ENCODE assay signal across 35 mouse cellular contexts in the genomic region with DNA sequence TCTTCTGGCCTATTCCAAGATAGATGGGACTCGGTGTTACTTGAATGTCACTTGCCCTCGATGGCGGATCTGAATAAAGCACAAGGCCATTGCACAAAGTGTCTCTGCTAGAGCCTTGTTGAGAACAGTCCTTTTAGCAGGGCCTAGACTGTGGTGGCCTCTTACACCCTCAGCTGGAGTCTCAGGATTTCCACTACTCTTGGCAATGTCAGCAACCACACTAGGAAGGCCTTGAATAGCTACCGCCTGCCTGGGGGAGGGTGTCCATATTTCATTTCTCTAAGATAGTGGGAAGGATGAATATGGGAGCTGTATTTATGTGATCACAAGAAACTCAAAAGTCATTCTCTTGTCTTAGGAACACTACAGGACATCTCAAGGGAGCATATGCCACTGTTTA. TPM values are rescaled to one million over a fixed set of nuclear protein-coding genes. Genes with fewer than 3 reads are reported as not detected.
"Had no signal": no experiment of that assay in that cellular context is flagged by ENCODE, and none has a peak within 500 bp of the region (broad histone marks: within the 10 kb centered on the region; RNA-seq: fewer than 3 reads in every experiment).

No protein-coding gene starts in this region.

- H3K4me1 ChIP-seq: limb, embryonic 10.5 days; liver, embryonic 13.5 days had no signal

- H3K4me3 ChIP-seq: heart, adult 2 months; heart, embryonic 13.5 days; heart, embryonic 15.5 days; intestine, embryonic 15.5 days; layer of hippocampus, adult 2 months; left cerebral cortex, adult 2 months; limb, embryonic 10.5 days; limb, embryonic 12.5 days; liver, embryonic 13.5 days had no signal

- H3K4me2 ChIP-seq: heart, embryonic 11.5 days; heart, embryonic 13.5 days; heart, embryonic 15.5 days; hindbrain, embryonic 14.5 days; intestine, embryonic 15.5 days; limb, embryonic 12.5 days; liver, embryonic 11.5 days; liver, embryonic 13.5 days had no signal

- H3K36me3 ChIP-seq: heart, embryonic 13.5 days; heart, embryonic 15.5 days; intestine, embryonic 15.5 days; limb, embryonic 10.5 days; limb, embryonic 12.5 days; liver, embryonic 13.5 days had no signal

- H3K9ac ChIP-seq: heart, embryonic 13.5 days; heart, embryonic 15.5 days; hindbrain, embryonic 14.5 days; intestine, embryonic 15.5 days; limb, embryonic 12.5 days; liver, embryonic 13.5 days had no signal

- H3K27me3 ChIP-seq: intestine, embryonic 15.5 days; limb, embryonic 12.5 days had no signal

- ATAC-seq: hindbrain, embryonic 16.5 days; inflammation-experienced regulatory T-cells, adult 6 months; intestine, embryonic 15.5 days; intestine, postnatal 0 days had no signal

- H3K9me3 ChIP-seq: heart, embryonic 13.5 days; heart, embryonic 15.5 days; intestine, embryonic 15.5 days; limb, embryonic 10.5 days; limb, embryonic 12.5 days; liver, embryonic 13.5 days had no signal

- DNase-seq: gastrocnemius, postnatal 14 days; gastrocnemius, postnatal 36 days; heart, adult 11 months; heart, adult 2 months; heart, postnatal 14 days; heart, postnatal 36 days; kidney, adult 18-20 months; kidney, adult 8-10 months; kidney, postnatal 10 days; kidney, postnatal 25 days; kidney, postnatal 4 days; liver; liver, embryonic 13.5 days had no signal

- H3K27ac ChIP-seq: heart, adult 2 months; heart, embryonic 13.5 days; heart, embryonic 15.5 days; hindbrain, embryonic 14.5 days; intestine, embryonic 15.5 days; layer of hippocampus, adult 2 months; left cerebral cortex, adult 2 months; limb, embryonic 10.5 days; limb, embryonic 12.5 days; liver, embryonic 13.5 days had no signal

RNA-seq across cellular contexts. Expression of gene Msln, which starts 5.9 kb away (rescaled TPM):
- total RNA-seq: hematopoietic stem cell, adult 5-6 weeks had no signal
- polyA plus RNA-seq: hindbrain, embryonic 14.5 days; inflammation-experienced regulatory T-cells, adult 6 months; limb, embryonic 10.5 days; limb, embryonic 12.5 days had no signal

RNA-seq across cellular contexts. Expression of gene Mslnl, which starts 12.4 kb away (rescaled TPM):
- total RNA-seq: gastrocnemius, adult 18-20 months; gastrocnemius, adult 8-10 months; gastrocnemius, postnatal 14 days; gastrocnemius, postnatal 36 days; heart, adult 2 months; heart, postnatal 14 days; heart, postnatal 36 days; hematopoietic stem cell, adult 5-6 weeks; layer of hippocampus, adult 2 months; layer of hippocampus, postnatal 10 days; left cerebral cortex, postnatal 14 days had no signal
- polyA plus RNA-seq: heart, embryonic 11.5 days; heart, embryonic 13.5 days; heart, embryonic 15.5 days; heart, postnatal 0 days; hindbrain, embryonic 11.5 days; hindbrain, embryonic 14.5 days; hindbrain, embryonic 16.5 days; inflammation-experienced regulatory T-cells, adult 6 months; intestine, embryonic 15.5 days; intestine, postnatal 0 days; kidney, embryonic 14.5 days; kidney, embryonic 16.5 days; limb, embryonic 10.5 days; limb, embryonic 12.5 days; liver, embryonic 11.5 days; liver, embryonic 13.5 days had no signal
